In the genomic region with DNA sequence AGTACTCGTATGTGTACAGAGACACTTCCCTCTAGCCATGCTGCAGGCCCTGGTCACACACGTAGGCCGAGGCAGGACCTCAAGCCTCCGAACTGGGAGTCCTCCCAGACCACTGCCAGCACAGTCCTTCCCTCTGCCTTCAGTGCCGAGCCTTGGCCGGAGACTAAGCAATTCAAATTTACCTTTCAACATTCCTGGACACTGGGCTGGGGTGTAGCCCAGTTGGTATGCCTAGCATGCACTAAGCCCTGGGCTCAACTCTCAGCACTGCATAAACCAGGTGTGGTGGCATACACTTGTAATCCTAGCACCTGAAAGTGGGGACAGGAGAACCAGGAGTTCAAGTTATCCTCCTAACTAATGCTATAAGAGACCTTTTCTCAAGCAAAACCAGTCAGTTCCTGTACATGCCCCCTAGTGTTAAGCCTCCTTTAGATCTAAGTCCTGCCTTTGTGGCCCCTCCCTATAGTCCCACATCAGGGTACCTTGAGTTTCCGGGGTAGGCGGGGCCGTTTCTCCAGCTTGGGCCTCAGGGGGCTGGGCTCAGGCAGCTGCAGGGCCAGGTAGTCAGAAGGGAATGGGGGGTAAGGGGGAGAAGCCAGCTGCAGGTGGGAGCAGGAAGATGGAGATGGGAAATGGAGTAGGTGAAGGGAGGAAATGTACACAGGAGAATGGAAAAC, we compare ENCODE assay signal across 21 mouse cellular contexts. TPM values are rescaled to one million over a fixed set of nuclear protein-coding genes. Genes with fewer than 3 reads are reported as not detected.
DNase-seq lines count a peak whose midpoint lies in the region; ATAC-seq and TF ChIP-seq lines count a peak whose summit lies in the region.
"Had no signal": no experiment of that assay in that cellular context is flagged by ENCODE, and none has a peak within 500 bp of the region (broad histone marks: within the 10 kb centered on the region; RNA-seq: fewer than 3 reads in every experiment).

No protein-coding gene starts in this region.

- peaks cover 10% of the 10 kb centered on the region for H3K4me1 ChIP-seq in hindbrain, embryonic 13.5 days (replicated peaks)
- H3K4me1 ChIP-seq in hindbrain, embryonic 10.5 days (replicated peaks) = peaks cover 19% of the 10 kb centered on the region
- H3K4me1 ChIP-seq in lung, embryonic 16.5 days (replicated peaks; ENCODE audit: control insufficient read depth, insufficient read depth, low read length) = peaks cover 3% of the 10 kb centered on the region; the same call in 1 of the 2 replicates
- H3K4me1 ChIP-seq in thymus, adult 2 months (replicated peaks; ENCODE audit: control insufficient read depth, insufficient read depth, low read length) = peaks cover 16% of the 10 kb centered on the region
- H3K4me1 ChIP-seq in heart, adult 2 months (ENCODE audit: control insufficient read depth, insufficient read depth, low read length) = peaks cover 3% of the 10 kb centered on the region
- peaks cover 9% of the 10 kb centered on the region for H3K4me1 ChIP-seq in midbrain, embryonic 13.5 days (replicated peaks)

- DNase-seq in hindbrain, embryonic 10.5 days (ENCODE audit: low spot score) = no peak
- DNase-seq in ES-CJ7 (ENCODE audit: low read depth, low spot score) = peak; percentile 88
- peak; percentile 69 for DNase-seq in thymus, adult 2 months
- DNase-seq in heart, adult 2 months = no peak
- DNase-seq: adrenal gland, adult 8-10 months; cerebellum, postnatal 36 days; heart, postnatal 36 days; right cerebral cortex, postnatal 14 days had no signal

- H3K27ac ChIP-seq in hindbrain, embryonic 13.5 days = no peak overlapping the region
- H3K27ac ChIP-seq in hindbrain, embryonic 10.5 days = no peak overlapping the region
- peak overlapping the region; percentile 78 for H3K27ac ChIP-seq in lung, embryonic 16.5 days (ENCODE audit: low read length)
- H3K27ac ChIP-seq in thymus, adult 2 months (ENCODE audit: control insufficient read depth, insufficient read depth, low read length) = no peak overlapping the region
- H3K27ac ChIP-seq in heart, adult 2 months = no peak overlapping the region
- H3K27ac ChIP-seq in midbrain, embryonic 13.5 days = no peak overlapping the region
- H3K27ac ChIP-seq: forebrain, embryonic 15.5 days; liver, embryonic 14.5 days; midbrain, embryonic 10.5 days had no signal

- H3K4me3 ChIP-seq in hindbrain, embryonic 13.5 days = no peak overlapping the region
- no peak overlapping the region for H3K4me3 ChIP-seq in hindbrain, embryonic 10.5 days
- no peak overlapping the region for H3K4me3 ChIP-seq in lung, embryonic 16.5 days (ENCODE audit: low read length)
- H3K4me3 ChIP-seq in thymus, adult 2 months (ENCODE audit: control insufficient read depth, insufficient read depth, low read length) = no peak overlapping the region
- H3K4me3 ChIP-seq in heart, adult 2 months = no peak overlapping the region
- no peak overlapping the region for H3K4me3 ChIP-seq in midbrain, embryonic 13.5 days (replicated peaks)
- H3K4me3 ChIP-seq: forebrain, embryonic 15.5 days; midbrain, embryonic 10.5 days; myocyte had no signal

- intact Hi-C loops in heart, adult 2 months (cut with DNase I) = no loop called here

- no peak for TF ChIP-seq CTCF in thymus, adult 2 months (IDR thresholded peaks at IDR 0.05; ENCODE audit: borderline replicate concordance, control insufficient read depth, extremely low read depth, insufficient read depth, low read length, poor library complexity)
- no peak for TF ChIP-seq CTCF in heart, adult 2 months (IDR thresholded peaks at IDR 0.05)

- no peak for TF ChIP-seq POLR2A in thymus, adult 2 months (IDR thresholded peaks at IDR 0.05; ENCODE audit: control insufficient read depth, extremely low read depth, insufficient read depth, low read length, poor library complexity)
- no peak for TF ChIP-seq POLR2A in heart, adult 2 months (IDR thresholded peaks at IDR 0.05; ENCODE audit: insufficient read depth, low read depth, low read length)

- no peak for ATAC-seq in hindbrain, embryonic 13.5 days (ENCODE audit: low FRiP score)
- ATAC-seq in lung, embryonic 16.5 days (ENCODE audit: low read depth) = peak; percentile 54
- ATAC-seq in megakaryocyte progenitor cell, adult 5-6 weeks (replicated peaks; ENCODE audit: poor library complexity) = no peak
- no peak for ATAC-seq in midbrain, embryonic 13.5 days
- ATAC-seq: forebrain, embryonic 15.5 days; inflammation-experienced regulatory T-cells, adult 6 months had no signal

- H3K36me3 ChIP-seq in hindbrain, embryonic 13.5 days = peaks cover 71% of the 10 kb centered on the region
- peaks cover 89% of the 10 kb centered on the region for H3K36me3 ChIP-seq in hindbrain, embryonic 10.5 days
- peaks cover 35% of the 10 kb centered on the region for H3K36me3 ChIP-seq in lung, embryonic 16.5 days (ENCODE audit: control insufficient read depth, insufficient read depth, low read length)
- H3K36me3 ChIP-seq in thymus, adult 2 months (ENCODE audit: control insufficient read depth, insufficient read depth, low read length) = peaks cover 34% of the 10 kb centered on the region
- no peaks in the 10 kb centered on the region for H3K36me3 ChIP-seq in heart, adult 2 months (ENCODE audit: control insufficient read depth, insufficient read depth, low read length)
- peaks cover 76% of the 10 kb centered on the region for H3K36me3 ChIP-seq in midbrain, embryonic 13.5 days

- 0 out of 2 replicates have a peak, but pooled peaks cover under 1% of the 10 kb centered on the region for H3K27me3 ChIP-seq in hindbrain, embryonic 13.5 days
- H3K27me3 ChIP-seq in hindbrain, embryonic 10.5 days (ENCODE audit: insufficient read depth, poor library complexity, severe bottlenecking) = no peaks in the 10 kb centered on the region
- H3K27me3 ChIP-seq in lung, embryonic 16.5 days (ENCODE audit: control insufficient read depth, insufficient read depth, low read depth, low read length) = no peaks in the 10 kb centered on the region
- H3K27me3 ChIP-seq in thymus, adult 2 months (ENCODE audit: control insufficient read depth, insufficient read depth, low read length) = no peaks in the 10 kb centered on the region
- H3K27me3 ChIP-seq in heart, adult 2 months (ENCODE audit: control insufficient read depth, insufficient read depth, low read length) = no peaks in the 10 kb centered on the region
- no peaks in the 10 kb centered on the region for H3K27me3 ChIP-seq in midbrain, embryonic 13.5 days
- H3K27me3 ChIP-seq: forebrain, embryonic 15.5 days had no signal

- 0 out of 2 replicates have a peak overlapping the region, but pooled peaks have one; percentile 39 for H3K9ac ChIP-seq in hindbrain, embryonic 13.5 days
- no peak overlapping the region for H3K9ac ChIP-seq in lung, embryonic 16.5 days (ENCODE audit: low read length)
- no peak overlapping the region for H3K9ac ChIP-seq in heart, adult 2 months (ENCODE audit: low read depth, low read length)
- H3K9ac ChIP-seq in midbrain, embryonic 13.5 days (replicated peaks) = no peak overlapping the region
- H3K9ac ChIP-seq: forebrain, embryonic 15.5 days; liver, embryonic 14.5 days had no signal

- WGBS in hindbrain, embryonic 13.5 days = 81% methylated on average over 9 of the region's 9 CpGs
- 80% methylated on average over 9 of the region's 9 CpGs for WGBS in hindbrain, embryonic 10.5 days
- WGBS in lung, embryonic 16.5 days = 61% methylated on average over 9 of the region's 9 CpGs
- WGBS in thymus, adult 2 months = 74% methylated on average over 9 of the region's 9 CpGs
- WGBS in heart, adult 2 months = 78% methylated on average over 9 of the region's 9 CpGs
- 78% methylated on average over 9 of the region's 9 CpGs for WGBS in midbrain, embryonic 13.5 days

- no peak overlapping the region for H3K4me2 ChIP-seq in hindbrain, embryonic 13.5 days
- no peak overlapping the region for H3K4me2 ChIP-seq in lung, embryonic 16.5 days (ENCODE audit: low read depth, low read length)
- no peak overlapping the region for H3K4me2 ChIP-seq in midbrain, embryonic 13.5 days (replicated peaks)
- H3K4me2 ChIP-seq: forebrain, embryonic 15.5 days had no signal

- no peaks in the 10 kb centered on the region for H3K79me2 ChIP-seq in heart, adult 2 months (replicated peaks; ENCODE audit: control insufficient read depth, insufficient read depth, low read length)

- no peaks in the 10 kb centered on the region for H3K9me3 ChIP-seq in hindbrain, embryonic 13.5 days
- H3K9me3 ChIP-seq in hindbrain, embryonic 10.5 days = no peaks in the 10 kb centered on the region
- H3K9me3 ChIP-seq in lung, embryonic 16.5 days (ENCODE audit: control insufficient read depth, low read length) = no peaks in the 10 kb centered on the region
- H3K9me3 ChIP-seq in midbrain, embryonic 13.5 days = no peaks in the 10 kb centered on the region
- H3K9me3 ChIP-seq: forebrain, embryonic 15.5 days; midbrain, embryonic 10.5 days had no signal

- no peak for TF ChIP-seq EP300 in heart, adult 2 months (IDR thresholded peaks at IDR 0.05; ENCODE audit: insufficient read depth, low read depth, low read length)

RNA-seq across cellular contexts. Expression of a gene that starts 4.9 kb away (rescaled TPM):
- polyA plus RNA-seq in hindbrain, embryonic 13.5 days (2015; fragmentation: Nextera tagmentation; extraction: Ambion mirVana) = 20.2 and 25.7 TPM in 2 replicates
- polyA plus RNA-seq in hindbrain, embryonic 10.5 days (2016; fragmentation: Nextera tagmentation; extraction: Ambion mirVana) = 38.7 and 48.1 TPM in 2 replicates
- 30.3 and 32.3 TPM in 2 replicates for polyA plus RNA-seq in lung, embryonic 16.5 days (2015; fragmentation: Nextera tagmentation; extraction: Ambion mirVana)
- 18.7 and 24.6 TPM in 2 replicates for polyA plus RNA-seq in thymus, adult 2 months (2012; rRNA removed)
- 21.8 and 27.5 TPM in 2 replicates for total RNA-seq in megakaryocyte progenitor cell, adult 5-6 weeks (2015)
- total RNA-seq in megakaryocyte progenitor cell, adult 5-6 weeks (2017) = 215 and 246 TPM in 2 replicates
- total RNA-seq in heart, adult 2 months (2021) = 1 to 10 TPM; 5.7 to 6.3 TPM
- 3.6 and 4.4 TPM in 2 replicates for polyA plus RNA-seq in heart, adult 2 months (2012; rRNA removed)
- 26.8 and 28.5 TPM in 2 replicates for polyA plus RNA-seq in midbrain, embryonic 13.5 days (2015; fragmentation: Nextera tagmentation; extraction: Ambion mirVana)

RNA-seq across cellular contexts. Expression of a gene that starts 5.3 kb away (rescaled TPM):
- polyA plus RNA-seq in hindbrain, embryonic 13.5 days (2015; fragmentation: Nextera tagmentation; extraction: Ambion mirVana) = 81.8 and 89.4 TPM in 2 replicates
- polyA plus RNA-seq in hindbrain, embryonic 10.5 days (2016; fragmentation: Nextera tagmentation; extraction: Ambion mirVana) = 102 and 105 TPM in 2 replicates
- 76.5 and 89.3 TPM in 2 replicates for polyA plus RNA-seq in lung, embryonic 16.5 days (2015; fragmentation: Nextera tagmentation; extraction: Ambion mirVana)
- 120 and 122 TPM in 2 replicates for polyA plus RNA-seq in thymus, adult 2 months (2012; rRNA removed)
- 83.1 and 83.9 TPM in 2 replicates for total RNA-seq in megakaryocyte progenitor cell, adult 5-6 weeks (2015)
- total RNA-seq in megakaryocyte progenitor cell, adult 5-6 weeks (2017) = 36.3 and 38.5 TPM in 2 replicates
- 10 to 100 TPM; 16.8 to 18.3 TPM for total RNA-seq in heart, adult 2 months (2021)
- 25.9 and 29.6 TPM in 2 replicates for polyA plus RNA-seq in heart, adult 2 months (2012; rRNA removed)
- 84.3 and 88.8 TPM in 2 replicates for polyA plus RNA-seq in midbrain, embryonic 13.5 days (2015; fragmentation: Nextera tagmentation; extraction: Ambion mirVana)

RNA-seq across cellular contexts. Expression of a gene that starts 9.7 kb away (rescaled TPM):
- 7.1 and 9.3 TPM in 2 replicates for polyA plus RNA-seq in hindbrain, embryonic 13.5 days (2015; fragmentation: Nextera tagmentation; extraction: Ambion mirVana)
- 4.9 and 5.5 TPM in 2 replicates for polyA plus RNA-seq in hindbrain, embryonic 10.5 days (2016; fragmentation: Nextera tagmentation; extraction: Ambion mirVana)
- polyA plus RNA-seq in lung, embryonic 16.5 days (2015; fragmentation: Nextera tagmentation; extraction: Ambion mirVana) = 0.49 and 0.63 TPM in 2 replicates
- 0.12 and 0.13 TPM in 2 replicates for polyA plus RNA-seq in thymus, adult 2 months (2012; rRNA removed)
- total RNA-seq in megakaryocyte progenitor cell, adult 5-6 weeks (2015) = not detected in 2 replicates
- total RNA-seq in megakaryocyte progenitor cell, adult 5-6 weeks (2017) = 0.07 TPM in 1 of 2 replicates, not detected in the other
- not detected for total RNA-seq in heart, adult 2 months (2021)
- polyA plus RNA-seq in heart, adult 2 months (2012; rRNA removed) = not detected in 2 replicates
- polyA plus RNA-seq in midbrain, embryonic 13.5 days (2015; fragmentation: Nextera tagmentation; extraction: Ambion mirVana) = 5.3 and 8.5 TPM in 2 replicates
- total RNA-seq: gastrocnemius, adult 8-10 months; heart, adult 8-10 months; heart, postnatal 36 days had no signal
- polyA plus RNA-seq: inflammation-experienced regulatory T-cells, adult 6 months; myocyte had no signal

RNA-seq across cellular contexts. Expression of a gene that starts 25.4 kb away (rescaled TPM):
- polyA plus RNA-seq in hindbrain, embryonic 13.5 days (2015; fragmentation: Nextera tagmentation; extraction: Ambion mirVana) = not detected in 2 replicates
- not detected in 2 replicates for polyA plus RNA-seq in hindbrain, embryonic 10.5 days (2016; fragmentation: Nextera tagmentation; extraction: Ambion mirVana)
- polyA plus RNA-seq in lung, embryonic 16.5 days (2015; fragmentation: Nextera tagmentation; extraction: Ambion mirVana) = not detected in 2 replicates
- not detected in 2 replicates for polyA plus RNA-seq in thymus, adult 2 months (2012; rRNA removed)
- not detected in 2 replicates for total RNA-seq in megakaryocyte progenitor cell, adult 5-6 weeks (2015)
- not detected in 2 replicates for total RNA-seq in megakaryocyte progenitor cell, adult 5-6 weeks (2017)
- total RNA-seq in heart, adult 2 months (2021) = not detected
- not detected in 2 replicates for polyA plus RNA-seq in heart, adult 2 months (2012; rRNA removed)
- not detected in 2 replicates for polyA plus RNA-seq in midbrain, embryonic 13.5 days (2015; fragmentation: Nextera tagmentation; extraction: Ambion mirVana)
- total RNA-seq: adrenal gland, adult 8-10 months; gastrocnemius, adult 8-10 months; heart, adult 8-10 months; heart, postnatal 36 days; layer of hippocampus, postnatal 25 days; left cerebral cortex, postnatal 36 days had no signal
- polyA plus RNA-seq: forebrain, embryonic 15.5 days; inflammation-experienced regulatory T-cells, adult 6 months; liver, embryonic 14.5 days; midbrain, embryonic 10.5 days; myocyte had no signal

RNA-seq across cellular contexts. Expression of a gene that starts 27.6 kb away (rescaled TPM):
- 57.2 and 57.4 TPM in 2 replicates for polyA plus RNA-seq in hindbrain, embryonic 13.5 days (2015; fragmentation: Nextera tagmentation; extraction: Ambion mirVana)
- 56.2 and 56.4 TPM in 2 replicates for polyA plus RNA-seq in hindbrain, embryonic 10.5 days (2016; fragmentation: Nextera tagmentation; extraction: Ambion mirVana)
- polyA plus RNA-seq in lung, embryonic 16.5 days (2015; fragmentation: Nextera tagmentation; extraction: Ambion mirVana) = 55.8 and 58.3 TPM in 2 replicates
- 182 and 198 TPM in 2 replicates for polyA plus RNA-seq in thymus, adult 2 months (2012; rRNA removed)
- 16.5 and 19.4 TPM in 2 replicates for total RNA-seq in megakaryocyte progenitor cell, adult 5-6 weeks (2015)
- total RNA-seq in megakaryocyte progenitor cell, adult 5-6 weeks (2017) = 30.2 and 32.6 TPM in 2 replicates
- 10 to 100 TPM; 37.4 to 39.8 TPM for total RNA-seq in heart, adult 2 months (2021)
- 43.1 and 44.7 TPM in 2 replicates for polyA plus RNA-seq in heart, adult 2 months (2012; rRNA removed)
- 61.4 and 63.1 TPM in 2 replicates for polyA plus RNA-seq in midbrain, embryonic 13.5 days (2015; fragmentation: Nextera tagmentation; extraction: Ambion mirVana)

Comparison
In these comparisons a context has a peak if more than half of its experiments do, and no peak if none do; other contexts are left out.
1. DNase-seq: peak in ES-CJ7 (single experiment) and thymus, adult 2 months (single experiment); none in hindbrain, embryonic 10.5 days (single experiment) and heart, adult 2 months (0 of 2).